Mouse (Mus musculus) ES-CJ7 (cell line): ENCODE results near the gene Lsm10.
A peak's percentile ranks its signal among the peaks of the same experiment; 100 is the strongest.

Experiments
- DNase-seq: peaks from one replicate; pipeline ENCODE4 v3.0.0; 2011; ENCODE audit warnings: low read depth, low spot score

The Lsm10 gene

DNA sequence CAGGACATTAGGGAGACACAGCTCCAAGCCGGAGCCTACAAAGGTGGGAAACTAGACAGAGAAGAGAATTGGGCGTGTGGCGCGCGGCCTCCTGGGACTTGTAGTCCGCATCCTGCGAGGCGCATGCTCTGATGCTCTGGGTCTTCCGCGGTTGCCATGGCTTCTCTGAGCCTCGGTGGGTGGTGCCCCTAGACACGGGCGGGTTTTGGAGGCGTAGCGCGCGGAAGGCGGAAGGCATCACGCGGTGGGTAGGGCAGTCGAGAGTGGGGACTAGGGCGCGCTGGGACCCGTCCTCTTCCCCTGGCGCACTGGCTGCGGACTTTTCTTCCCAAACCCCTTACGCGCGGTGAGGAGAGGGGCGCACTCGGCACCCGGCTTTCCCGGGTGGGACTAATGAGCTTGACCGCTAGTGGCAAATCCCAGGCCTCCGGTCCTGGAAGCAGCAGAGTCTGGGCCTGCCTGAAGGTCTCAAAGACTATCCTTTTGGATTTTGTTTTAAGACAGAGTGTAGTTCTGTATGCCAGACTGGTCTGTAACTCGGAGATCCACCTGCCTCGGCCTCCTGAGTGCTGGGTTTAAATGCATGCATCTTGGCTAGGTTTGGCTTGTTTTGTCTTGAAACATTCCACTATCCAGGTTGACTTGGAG, at the start of gene Lsm10:
Lsm10 (plus strand) TSS at position 160 of the 648 bp plus-strand sequence.
- DNase-seq, result peak; percentile 99

DNA sequence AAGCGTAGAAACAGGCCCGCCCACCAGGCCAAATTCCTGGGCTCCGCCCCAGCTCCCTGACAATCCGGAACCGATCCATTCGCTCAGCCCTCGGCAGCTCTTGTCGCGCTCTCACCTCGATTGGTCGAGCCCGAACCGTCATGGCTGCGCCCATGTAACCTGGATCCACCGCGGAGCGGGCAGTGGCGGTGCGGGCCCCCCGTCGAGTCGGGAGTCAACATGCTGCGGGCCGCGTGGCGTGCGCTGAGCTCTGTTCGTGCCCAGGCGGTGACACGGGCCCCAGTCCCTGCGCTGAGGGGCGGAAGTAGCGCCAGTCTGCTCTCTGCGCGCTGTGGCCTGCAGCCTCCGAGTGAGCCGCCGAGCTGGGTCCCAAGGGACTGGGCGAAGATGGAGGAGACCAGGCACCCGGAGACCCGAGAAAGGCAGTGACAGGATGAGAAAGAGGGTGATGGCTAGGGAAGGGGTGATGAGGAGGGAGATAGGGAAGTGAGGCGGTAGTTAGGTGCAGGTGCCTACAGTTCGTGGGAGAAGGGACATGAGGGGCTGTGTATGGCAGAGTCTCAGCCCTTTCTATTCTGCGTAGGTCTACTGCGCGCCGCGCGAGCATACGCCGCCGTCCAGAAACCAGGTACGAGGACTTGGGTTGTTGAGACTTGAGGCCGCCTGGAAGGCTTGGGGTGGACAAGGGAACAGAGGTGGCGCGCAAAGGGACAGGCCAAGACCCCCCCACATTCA, 49.4 kb upstream of the Lsm10 start, which contains the start of gene Mrps15:
Mrps15 (plus strand) TSS at position 75 of the 735 bp plus-strand sequence.
- peak; percentile 95 for DNase-seq

DNA sequence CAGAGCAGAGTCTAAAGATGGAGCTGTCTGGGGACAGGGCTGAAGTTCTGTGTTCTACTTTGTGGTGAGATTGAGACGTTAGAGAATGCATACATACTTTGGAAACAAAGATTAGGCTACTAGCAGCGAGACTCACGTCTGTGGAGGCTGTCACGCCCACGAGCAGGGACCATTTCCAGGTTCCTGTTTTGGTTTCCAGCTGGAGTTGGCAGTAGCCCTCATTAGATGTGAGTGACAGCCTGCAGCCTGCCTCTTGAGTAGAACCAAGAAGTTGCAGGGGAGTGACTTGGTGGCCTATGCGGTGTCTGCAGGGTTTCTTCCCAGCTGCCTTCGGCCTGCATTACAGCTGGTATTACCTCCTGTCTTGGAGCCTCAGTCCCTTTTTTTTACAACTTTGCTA, 44.8 kb upstream of the Lsm10 start:
- DNase-seq, result no peak

GRCm38 (mm10) chr4:126057207-126058133, 39.0 kb upstream of the Lsm10 start:
- DNase-seq, result no peak

GRCm38 (mm10) chr4:126058134-126058996, 38.1 kb upstream of the Lsm10 start, which contains the start of gene Oscp1:
Oscp1 (plus strand) TSS chr4:126058565.
- peak; percentile 93 for DNase-seq

DNA sequence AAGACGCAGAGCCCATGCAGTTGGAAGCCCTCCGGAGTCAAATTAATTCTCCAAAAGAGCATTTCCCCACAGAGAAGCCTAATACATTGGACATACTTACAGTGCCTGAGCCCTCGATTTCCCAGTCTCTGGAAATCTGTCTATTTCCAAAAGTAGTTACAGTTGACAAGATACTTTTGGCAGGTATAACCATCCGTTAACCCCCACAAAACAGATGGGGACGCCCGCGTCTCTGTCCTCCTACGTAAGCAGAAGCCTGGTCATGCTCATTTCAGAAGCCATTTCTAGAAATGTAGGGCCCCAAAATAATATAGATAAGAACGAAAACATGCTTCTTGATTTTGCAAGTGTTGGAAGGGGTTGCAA, 37.4 kb upstream of the Lsm10 start:
- no peak for DNase-seq

DNA sequence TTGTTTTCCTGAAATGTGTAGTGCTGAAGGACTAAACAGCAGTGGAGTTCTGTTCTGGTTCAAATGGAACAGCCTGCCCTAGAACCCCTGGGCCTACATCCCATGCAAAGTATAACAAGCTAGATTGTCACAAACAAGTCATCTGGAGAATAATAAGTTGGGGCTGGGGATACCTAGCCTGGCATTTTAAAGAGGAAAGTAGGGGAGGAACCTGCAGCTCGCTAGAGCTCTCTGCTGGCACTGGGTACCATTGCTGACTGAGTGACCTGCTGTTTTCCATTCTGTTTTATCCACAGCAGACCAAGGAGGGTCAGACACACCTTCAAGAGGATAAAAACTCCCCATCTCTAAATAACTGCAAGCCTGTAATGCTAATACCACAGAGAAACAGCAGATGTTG, 33.6 kb upstream of the Lsm10 start:
- peak; percentile 54 for DNase-seq

- no peak for DNase-seq
Measured at GRCm38 (mm10) chr4:126065241-126065640, 31.2 kb upstream of the Lsm10 start.

GRCm38 (mm10) chr4:126067401-126068077, 28.9 kb upstream of the Lsm10 start:
- DNase-seq, result no peak

DNA sequence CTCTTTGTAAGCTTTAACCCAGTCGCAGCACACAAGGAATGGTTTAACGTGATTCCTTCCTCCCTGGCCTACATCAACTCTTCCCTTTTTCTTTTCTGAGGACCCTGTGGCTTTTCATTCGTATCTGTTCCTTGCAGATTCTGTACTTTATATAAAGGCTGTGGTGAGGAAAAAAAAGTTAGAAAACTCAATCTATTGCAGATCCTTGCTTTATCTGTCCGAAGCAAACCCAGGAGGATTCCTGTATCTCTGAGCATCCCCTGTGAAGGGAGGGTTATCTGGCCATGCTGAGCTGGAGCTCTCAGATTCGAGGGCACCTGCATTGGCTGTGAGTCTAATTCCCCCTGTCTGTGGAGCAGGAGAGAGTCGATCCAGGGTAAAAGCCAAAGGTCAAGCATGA, 27.6 kb upstream of the Lsm10 start:
- no peak for DNase-seq

DNA sequence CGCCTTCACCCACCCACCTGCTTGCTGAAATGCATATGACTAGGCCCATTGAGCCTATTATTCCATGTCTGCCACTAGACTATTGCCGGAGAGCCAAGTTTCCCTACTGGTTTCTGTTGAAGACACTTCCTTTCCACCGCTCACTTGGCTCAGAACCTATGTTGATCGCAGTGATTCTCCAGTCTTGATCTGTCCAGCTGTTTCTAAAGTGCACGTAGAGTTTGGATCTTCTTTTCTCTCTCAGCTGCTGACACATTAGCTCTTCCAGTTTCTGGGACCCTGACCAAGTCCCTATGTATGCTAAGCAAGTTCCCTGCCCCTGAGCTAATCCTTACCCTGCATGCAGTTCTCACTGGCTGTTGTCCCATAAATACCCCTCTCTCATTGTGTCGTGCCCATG, 18.6 kb upstream of the Lsm10 start:
- no peak for DNase-seq

- DNase-seq, result no peak
Measured at GRCm38 (mm10) chr4:126079266-126079665, 17.2 kb upstream of the Lsm10 start.

DNA sequence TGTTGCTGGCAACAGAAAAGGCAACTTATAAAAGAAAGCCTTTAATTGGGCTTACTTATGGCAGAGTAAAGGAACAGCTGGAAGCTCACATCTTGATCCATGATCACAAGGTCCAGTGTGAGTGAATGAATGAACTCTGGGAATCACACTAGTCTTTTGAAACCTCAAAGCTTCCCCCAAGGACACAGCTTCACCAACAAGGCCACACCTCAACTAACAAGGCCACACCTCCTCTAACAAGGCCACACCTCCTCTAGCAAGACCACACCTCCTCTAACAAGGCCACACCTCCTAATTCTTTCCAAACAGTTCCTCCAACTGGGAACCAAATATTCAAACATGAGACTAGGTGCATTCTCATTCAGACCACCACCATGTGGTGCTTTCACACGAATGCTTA, 14.8 kb upstream of the Lsm10 start:
- peak; percentile 63 for DNase-seq

- DNase-seq, result no peak
Measured at GRCm38 (mm10) chr4:126083021-126083420, 13.4 kb upstream of the Lsm10 start.

DNA sequence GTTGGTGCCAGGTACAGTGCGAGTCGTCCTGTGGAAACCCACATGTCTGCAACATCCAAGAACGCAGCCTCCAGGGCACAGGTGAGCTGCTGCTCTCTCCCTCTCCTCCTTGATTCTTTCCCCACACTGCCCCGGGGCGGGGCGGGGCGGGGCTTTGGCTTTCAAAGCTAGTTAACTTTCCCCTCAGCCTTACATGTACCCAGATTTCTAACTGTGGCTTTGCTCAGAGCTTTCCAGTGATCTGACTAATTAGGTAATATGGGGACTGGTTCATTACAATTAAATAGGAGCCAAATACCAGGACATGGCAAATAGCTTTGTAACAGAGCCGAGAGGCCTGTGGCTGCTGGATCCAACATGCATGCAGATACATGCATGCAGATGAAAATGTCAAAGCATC, 12.0 kb upstream of the Lsm10 start:
- DNase-seq, result no peak

DNA sequence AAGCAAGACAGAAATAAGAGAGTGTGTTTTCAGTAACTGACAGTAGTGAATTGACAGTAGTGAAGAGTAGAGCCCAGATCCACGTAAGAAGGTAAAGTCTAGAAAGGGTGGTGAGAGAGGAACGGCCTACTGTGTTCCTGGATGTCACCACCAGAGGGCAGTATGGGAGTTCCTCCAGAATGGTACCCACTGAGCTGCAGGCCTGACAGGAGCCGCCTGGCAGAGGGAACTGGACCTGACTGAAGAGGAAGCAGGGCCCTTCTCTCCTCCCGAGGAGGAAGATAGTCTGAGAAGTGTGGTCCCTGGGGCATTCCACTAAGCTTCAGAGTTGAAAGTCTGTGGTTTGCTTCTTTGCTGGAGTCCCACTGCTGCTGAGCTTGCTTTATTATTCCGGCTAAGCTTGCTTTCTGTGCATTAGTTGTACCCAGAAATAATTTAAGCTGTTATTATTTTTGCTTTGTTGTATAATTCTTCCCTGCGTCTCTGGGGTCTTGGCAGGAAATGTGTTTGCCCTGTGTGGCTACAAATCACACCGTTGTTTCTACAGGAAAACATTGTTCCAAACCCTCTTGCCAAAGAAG, 10.3 kb upstream of the Lsm10 start:
- DNase-seq, result peak; percentile 87

DNA sequence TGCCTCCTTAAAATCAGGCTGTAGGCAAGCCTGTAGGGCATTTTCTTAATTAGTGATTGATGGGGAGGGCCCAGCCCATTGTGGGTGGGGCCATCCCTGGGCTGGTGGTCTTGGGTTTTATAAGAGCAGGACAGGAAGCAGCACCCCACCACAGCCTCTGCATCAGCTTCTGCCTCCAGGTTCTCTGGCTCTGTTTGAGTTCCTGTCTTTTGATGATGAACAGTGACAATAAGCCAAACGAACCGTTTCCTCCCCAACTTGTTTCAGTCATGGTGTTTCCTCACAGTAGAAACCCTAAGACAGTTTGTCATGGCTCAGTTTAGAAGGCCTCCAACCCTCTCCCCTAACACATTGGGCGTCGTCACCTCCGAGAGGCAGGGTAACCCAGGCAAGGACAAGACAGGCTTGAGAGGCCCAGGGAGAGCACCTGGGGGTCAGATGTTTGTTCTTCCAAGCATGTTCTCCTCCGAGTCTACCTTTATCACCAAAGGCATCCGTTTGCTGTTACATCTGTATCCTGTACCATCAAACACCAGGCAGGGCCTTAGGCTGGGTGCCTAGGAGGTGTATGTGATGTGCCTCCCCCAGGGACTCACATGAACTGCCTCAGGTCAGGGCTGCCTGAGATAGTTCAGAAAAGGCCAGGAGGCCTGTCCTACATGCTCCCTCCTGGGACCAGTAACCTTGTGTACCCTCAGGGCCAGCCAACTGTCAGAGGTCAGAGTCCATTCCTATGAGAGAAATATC, 6.1 kb upstream of the Lsm10 start:
- no peak for DNase-seq

- no peak for DNase-seq
Measured at GRCm38 (mm10) chr4:126090848-126091124, 5.6 kb upstream of the Lsm10 start.

- DNase-seq, result no peak
Measured at GRCm38 (mm10) chr4:126091873-126092272, 4.5 kb upstream of the Lsm10 start.
